Mouse (Mus musculus): ENCODE data around the gene Abtb2.

DNA sequence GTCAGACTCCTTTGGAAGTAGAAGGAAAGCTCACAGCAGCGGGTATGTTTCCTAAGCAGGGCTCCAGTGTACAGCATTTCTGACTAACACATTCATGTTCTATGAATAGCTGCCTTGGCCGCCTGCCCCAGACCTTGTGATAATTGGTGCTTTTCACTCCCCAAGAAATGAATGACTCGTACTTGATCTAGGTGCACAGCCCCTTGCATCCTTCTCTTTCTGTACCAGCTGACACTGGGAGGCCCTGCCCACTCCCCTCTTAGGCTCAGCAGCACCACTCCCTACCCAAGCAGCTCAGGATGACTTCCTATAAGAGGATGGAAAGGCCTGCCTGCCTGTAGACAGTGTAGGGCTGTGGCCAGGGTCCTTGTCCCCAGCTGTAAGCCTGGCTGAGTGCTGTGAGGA, 104.2 kb downstream of the Abtb2 start:
- TF ChIP-seq CTCF (IDR thresholded peaks at IDR 0.05; ENCODE audit: extremely low read depth, insufficient read depth, low read length) (no peak), POLR2A (IDR thresholded peaks at IDR 0.05; ENCODE audit: extremely low read depth, insufficient read depth, low read length) (no peak)

Measured in cortical plate, adult 2 months (tissue).